Mouse (Mus musculus) CH12.LX (cell line): ENCODE data around the gene Ccdc30. TPM values are rescaled to one million over a fixed set of nuclear protein-coding genes. Genes with fewer than 3 reads are reported as not detected.

ENCODE experiments used
- DNase-seq: peaks from one replicate; pipeline ENCODE4 v3.0.0-alpha.2; 2013; ENCODE audit errors: extremely low read depth
- H3K27ac ChIP-seq: 2 replicates; pipeline ENCODE4 v1.5.1; 2012; ENCODE audit warnings: low read depth, mild to moderate bottlenecking, control low read depth, moderate library complexity; ENCODE audit not compliant: insufficient read depth
- H3K27me3 ChIP-seq: replicated peaks from 2 replicates; pipeline ENCODE3; 2012; ENCODE audit warnings: inconsistent platforms
- H3K36me3 ChIP-seq, 2 experiments: replicated peaks in 1 of 2; 2 replicates each; pipeline versions ENCODE3 to v1.6.1; 2012; ENCODE audit warnings: inconsistent platforms in 1 of 2, low read length in 1 of 2, mild to moderate bottlenecking in 1 of 2, mixed read lengths in 1 of 2, moderate library complexity in 1 of 2; ENCODE audit not compliant: control insufficient read depth in 1 of 2, insufficient read depth in 1 of 2
- H3K4me1 ChIP-seq, 2 experiments: 2 replicates each; pipeline ENCODE4 v1.6.1; 2012; ENCODE audit warnings: inconsistent platforms in 1 of 2, moderate library complexity in 1 of 2; ENCODE audit not compliant: insufficient read depth in 2 of 2, control insufficient read depth in 1 of 2
- H3K4me2 ChIP-seq: 2 replicates; pipeline ENCODE4 v1.6.1; 2012; ENCODE audit warnings: low read depth, mild to moderate bottlenecking, control low read depth; ENCODE audit not compliant: poor library complexity, insufficient read depth, severe bottlenecking
- H3K4me3 ChIP-seq, 3 experiments: fragments of 150-350 bp in 1 of 3; sonication (generic) in 1 of 3; replicated peaks in 1 of 3; 2 replicates each; pipeline versions ENCODE3 to v1.5.1; 2011 to 2012; ENCODE audit warnings: low read depth in 2 of 3, low read length in 2 of 3, mild to moderate bottlenecking in 2 of 3, moderate library complexity in 2 of 3, control low read depth in 1 of 3, improper control_type of control experiment in 1 of 3, inconsistent platforms in 1 of 3, mixed read lengths in 1 of 3; ENCODE audit not compliant: poor library complexity in 1 of 3
- H3K79me2 ChIP-seq: replicated peaks from 2 replicates; pipeline ENCODE4 v1.6.1; 2012; ENCODE audit warnings: mild to moderate bottlenecking, moderate library complexity; ENCODE audit not compliant: control insufficient read depth, poor library complexity, insufficient read depth, severe bottlenecking; ENCODE audit errors: extremely low read depth
- H3K9ac ChIP-seq: 2 replicates; pipeline ENCODE4 v1.6.1; 2012; ENCODE audit warnings: low read depth, mild to moderate bottlenecking, control low read depth, moderate library complexity; ENCODE audit not compliant: insufficient read depth
- H3K9me3 ChIP-seq: replicated peaks from 2 replicates; pipeline ENCODE3; 2012; ENCODE audit warnings: low read length, inconsistent platforms, mixed read lengths
- BHLHE40 ChIP-seq: IDR thresholded peaks from 2 replicates; pipeline ENCODE4 v1.6.1; 2011; ENCODE audit warnings: mild to moderate bottlenecking, low read depth, low read length, improper control_type of control experiment
- ELF1 ChIP-seq: IDR thresholded peaks from 2 replicates; pipeline ENCODE4 v1.6.1; 2014; ENCODE audit warnings: low read depth, mild to moderate bottlenecking, inconsistent platforms, low read length, improper control_type of control experiment
- EP300 ChIP-seq: IDR thresholded peaks from 2 replicates; pipeline ENCODE4 v1.6.1; 2011; ENCODE audit warnings: low read length, improper control_type of control experiment
- HCFC1 ChIP-seq: IDR thresholded peaks from 2 replicates; pipeline ENCODE4 v1.6.1; 2012; ENCODE audit warnings: low read depth, mild to moderate bottlenecking, inconsistent platforms, low read length, improper control_type of control experiment
- JUN ChIP-seq: IDR thresholded peaks from 2 replicates; pipeline ENCODE4 v1.6.1; 2011; ENCODE audit warnings: low read depth, mild to moderate bottlenecking, low read length, improper control_type of control experiment, moderate library complexity; ENCODE audit not compliant: insufficient read depth
- JUND ChIP-seq: conservative IDR thresholded peaks from 2 replicates; pipeline ENCODE4 v1.6.1; 2011; ENCODE audit warnings: low read depth, low read length, improper control_type of control experiment
- MAFK ChIP-seq: IDR thresholded peaks from 2 replicates; pipeline ENCODE4 v1.6.1; 2011; ENCODE audit warnings: low read length, improper control_type of control experiment; ENCODE audit not compliant: insufficient replicate concordance
- MAX ChIP-seq: IDR thresholded peaks from 2 replicates; pipeline ENCODE4 v1.6.1; 2011; ENCODE audit warnings: low read length, improper control_type of control experiment
- MAZ ChIP-seq: IDR thresholded peaks from 2 replicates; pipeline ENCODE4 v1.6.1; 2012; ENCODE audit warnings: low read depth, mild to moderate bottlenecking, inconsistent platforms, low read length, improper control_type of control experiment, moderate library complexity
- MEF2A ChIP-seq: IDR thresholded peaks from 2 replicates; pipeline ENCODE4 v1.6.1; 2014; ENCODE audit warnings: low read depth, mild to moderate bottlenecking, inconsistent platforms, low read length, improper control_type of control experiment, borderline replicate concordance
- MXI1 ChIP-seq: IDR thresholded peaks from 2 replicates; pipeline ENCODE4 v1.6.1; 2011; ENCODE audit warnings: mild to moderate bottlenecking, low read depth, low read length, improper control_type of control experiment
- MYC ChIP-seq: IDR thresholded peaks from 2 replicates; pipeline ENCODE4 v1.6.1; 2011; ENCODE audit warnings: low read depth, mild to moderate bottlenecking, improper control_type of control experiment, low read length
- NRF1 ChIP-seq: IDR thresholded peaks from 2 replicates; pipeline ENCODE4 v1.6.1; 2014; ENCODE audit warnings: low read depth, mild to moderate bottlenecking, inconsistent platforms, low read length, improper control_type of control experiment, moderate library complexity
- PAX5 ChIP-seq: IDR thresholded peaks from 2 replicates; pipeline ENCODE4 v1.6.1; 2012; ENCODE audit warnings: low read length, inconsistent platforms, mixed read lengths
- POLR2A ChIP-seq: IDR thresholded peaks from 2 replicates; pipeline ENCODE4 v1.6.1; 2011; ENCODE audit warnings: low read depth, mild to moderate bottlenecking, improper control_type of control experiment, low read length
- POLR2AphosphoS2 ChIP-seq: IDR thresholded peaks from 2 replicates; pipeline ENCODE4 v1.6.1; 2011; ENCODE audit warnings: low read depth, low read length, improper control_type of control experiment
- RAD21 ChIP-seq: IDR thresholded peaks from 2 replicates; pipeline ENCODE4 v1.6.1; 2011; ENCODE audit warnings: low read depth, mild to moderate bottlenecking, low read length, improper control_type of control experiment, moderate library complexity
- RCOR1 ChIP-seq: conservative IDR thresholded peaks from 2 replicates; pipeline ENCODE4 v1.6.1; 2012; ENCODE audit warnings: low read depth, mild to moderate bottlenecking, inconsistent platforms, low read length, improper control_type of control experiment
- SIN3A ChIP-seq: IDR thresholded peaks from 2 replicates; pipeline ENCODE4 v1.6.1; 2012; ENCODE audit warnings: low read length, improper control_type of control experiment, inconsistent platforms
- UBTF ChIP-seq: IDR thresholded peaks from 2 replicates; pipeline ENCODE4 v1.6.1; 2012; ENCODE audit warnings: low read depth, mild to moderate bottlenecking, inconsistent platforms, low read length, improper control_type of control experiment, moderate library complexity
- ZNF384 ChIP-seq: IDR thresholded peaks from 2 replicates; pipeline ENCODE4 v1.6.1; 2012; ENCODE audit warnings: low read depth, low read length, improper control_type of control experiment, inconsistent platforms
- dilution Hi-C: fragments of 300-500 bp; cut with MboI; formaldehyde crosslinking; loops from 2 replicates; pipeline ENCODE4 v1.14.3; 2020; ENCODE audit warnings: low sequenced_read_pairs; ENCODE audit not compliant: extremely low pct_unique_long_range_greater_than_20kb, extremely low pct_ligation_motif_present
- in situ Hi-C: fragments of 300-500 bp; cut with MboI; formaldehyde crosslinking; loops from 3 replicates; pipeline ENCODE4 v1.14.3; 2019; ENCODE audit warnings: low sequenced_read_pairs, low pct_ligation_motif_present, low pct_unique_long_range_greater_than_20kb, mixed read lengths
- polyA plus RNA-seq: library from polyadenylated mRNA; unstranded; fragments of >175 nt; gene quantifications from 2 replicates; pipeline ENCODE4 v1.2.1, GENCODE M21; 2012; ENCODE audit warnings: low read depth; ENCODE audit not compliant: insufficient read length
- total RNA-seq, 2 experiments: library from RNA; depleted of rRNA; stranded (reverse); fragments of 300-350 nt in 1 of 2; fragments of >200 nt in 1 of 2; gene quantifications; 2 replicates each; pipeline ENCODE4 v1.2.3; 2012 to 2014

Ccdc30 gene
- total and polyA plus RNA-seq, 3 experiments, result 0.04 TPM; not detected in 2

DNA sequence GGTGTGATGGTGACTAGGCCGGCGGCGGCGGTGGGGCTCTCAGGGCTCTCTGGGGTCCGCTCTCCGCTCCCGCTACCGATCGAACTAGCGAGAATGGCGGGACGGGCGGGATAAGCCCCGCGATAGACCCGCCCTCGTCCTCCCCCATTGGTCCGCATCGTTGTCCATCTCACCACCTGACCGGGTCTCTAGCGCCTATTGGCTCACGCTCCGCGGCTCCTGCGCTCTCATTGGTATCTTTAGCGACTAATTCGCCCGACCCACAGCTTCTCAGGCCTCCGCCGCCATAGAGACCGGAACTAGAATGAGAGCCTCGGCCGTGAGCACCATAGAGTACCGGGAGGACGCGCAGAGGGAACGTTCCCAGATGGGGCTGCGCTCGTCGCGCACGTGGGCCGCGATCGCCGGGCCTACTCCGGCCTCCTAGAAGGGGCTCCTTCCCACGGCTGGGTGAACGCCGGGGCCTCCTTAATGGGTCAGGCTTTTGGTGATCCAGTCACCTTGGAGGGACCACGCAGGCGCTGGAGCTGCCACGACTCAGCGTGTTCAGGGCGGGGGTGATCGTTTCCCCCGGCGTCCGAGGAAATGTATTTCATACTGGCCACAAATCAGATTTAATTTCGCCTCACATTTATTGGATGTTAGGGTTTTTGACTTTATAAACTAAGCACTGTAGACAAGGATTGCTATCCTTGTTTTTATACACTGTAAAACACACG, 120.7 kb downstream of the Ccdc30 start, which contains the start of gene Ybx1 (continued):
- TF ChIP-seq MAX (peak; percentile 92), RAD21 (no peak), POLR2AphosphoS2 (no peak), MAFK (no peak), ZNF384 (no peak), EP300 (no peak), JUND (no peak), RCOR1 (no peak), UBTF (no peak), ELF1 (peak; percentile 85), POLR2A (peak; percentile 80), HCFC1 (peak; percentile 81)

DNA sequence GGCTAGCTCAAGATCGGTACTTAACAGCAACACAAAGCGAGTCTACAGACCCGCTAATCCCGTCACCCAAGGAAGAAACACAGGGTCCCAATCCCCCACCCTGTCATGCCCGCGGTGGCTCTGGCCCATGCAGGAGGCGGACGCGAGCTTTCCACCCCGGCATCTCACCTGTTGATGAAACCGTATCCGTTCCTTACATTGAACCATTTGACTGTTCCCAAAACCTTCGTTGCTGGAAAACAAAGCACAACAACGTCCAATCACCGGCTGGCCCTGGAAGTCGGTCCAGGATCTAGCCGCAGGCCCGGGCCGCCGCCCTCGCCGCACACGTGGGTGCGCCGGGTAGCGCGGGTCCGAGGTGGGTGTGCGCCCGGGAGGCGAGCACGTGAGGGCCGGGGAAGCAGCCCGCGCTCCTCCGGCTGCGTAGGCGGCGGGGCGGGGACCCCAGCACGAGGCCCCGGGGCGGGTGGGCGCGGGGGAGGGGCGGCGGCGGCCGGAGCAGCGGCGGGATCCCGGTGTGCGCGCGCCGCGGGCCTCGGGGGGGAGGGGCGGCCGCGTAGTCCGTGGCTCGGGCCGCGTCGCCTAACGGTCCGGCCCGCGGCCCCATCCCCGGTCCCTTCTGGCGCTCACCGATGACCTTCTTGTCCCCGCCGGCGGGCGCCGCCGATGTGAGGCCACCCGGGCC, 121.6 kb downstream of the Ccdc30 start:
- no peaks in the 10 kb centered on the region for H3K27me3 ChIP-seq
- in situ Hi-C loops (no loop called here), dilution Hi-C loops (no loop called here)
- H3K36me3 ChIP-seq, result peaks cover 8 to 37% of the 10 kb centered on the region in 2 experiments
- peak overlapping the region; percentile 83 to 95 (median 92) for H3K4me3 ChIP-seq
- TF ChIP-seq JUN (no peak), MEF2A (no peak), BHLHE40 (peak; percentile 64), SIN3A (0 out of 2 replicates have a peak, but pooled peaks have one; percentile 26), MXI1 (peak; percentile 98), ELF1 (no peak), MYC (0 out of 2 replicates have a peak, but pooled peaks have one; percentile 3), NRF1 (0 out of 2 replicates have a peak, but pooled peaks have one; percentile 35), PAX5 (no peak), MAZ (no peak)
- TF ChIP-seq, all 38 proteins: peak for 5
- Histone ChIP-seq H3K27ac (peak overlapping the region; percentile 17), H3K4me1 (peaks cover 4 to 42% of the 10 kb centered on the region in 2 experiments; a peak in 3 of 4 replicates), H3K4me2 (peak overlapping the region; percentile 96; the same call in 1 of the 2 replicates), H3K9me3 (no peaks in the 10 kb centered on the region), H3K9ac (peak overlapping the region; percentile 93), H3K79me2 (peaks cover 54% of the 10 kb centered on the region)
- no peak for DNase-seq
